Mouse (Mus musculus) ovary, postnatal 10 days (tissue): ENCODE measurements around the gene Cldn13.
"Not testable (repeated sequence)": the region's sequence is repeated elsewhere in the genome, so short reads cannot be mapped to it uniquely, and the experiment has no call there.

ENCODE experiments used
- DNase-seq: peaks from one replicate; pipeline ENCODE4 v3.0.0; 2022; ENCODE audit warnings: low spot score

Gene Cldn13

DNA sequence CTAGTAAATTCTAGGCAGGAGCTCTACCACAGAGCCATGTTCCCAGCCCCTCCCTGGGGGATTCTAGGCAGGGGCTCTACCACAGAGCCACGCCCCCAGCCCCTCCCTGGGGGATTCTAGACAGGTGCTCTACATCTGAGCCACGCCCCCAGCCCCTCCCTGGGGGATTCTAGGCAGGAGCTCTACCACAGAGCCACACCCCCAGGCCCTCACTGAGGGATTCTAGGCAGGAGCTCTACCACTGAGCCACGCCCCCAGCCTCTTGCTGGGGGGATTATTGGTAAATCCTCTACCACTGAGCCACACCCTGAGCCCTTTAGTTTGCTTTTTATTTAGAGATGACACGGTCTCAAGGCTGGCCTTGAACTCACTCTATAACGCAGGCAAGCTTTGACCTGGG lies 18.4 kb upstream of the Cldn13 start:
- DNase-seq, result not testable (repeated sequence)

DNA sequence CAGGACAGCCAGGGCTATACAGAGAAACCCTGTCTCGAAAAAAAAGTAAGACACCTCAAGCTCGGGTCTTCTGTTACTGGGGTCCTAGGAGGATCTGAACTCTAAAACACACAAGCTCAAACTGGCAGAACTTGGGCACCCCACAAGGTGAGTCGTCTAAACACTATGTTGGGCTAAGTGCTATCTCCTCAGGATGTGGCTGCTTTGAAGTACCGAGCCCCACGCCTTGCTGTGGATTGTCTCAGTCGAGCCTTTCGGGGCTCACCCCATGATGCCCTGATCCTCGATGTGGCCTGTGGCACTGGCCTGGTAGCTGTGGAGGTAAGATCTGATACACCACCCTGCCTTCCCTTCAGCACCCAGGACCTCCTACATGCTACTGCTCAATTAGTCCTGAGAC lies 18.0 kb upstream of the Cldn13 start:
- no peak for DNase-seq

DNA sequence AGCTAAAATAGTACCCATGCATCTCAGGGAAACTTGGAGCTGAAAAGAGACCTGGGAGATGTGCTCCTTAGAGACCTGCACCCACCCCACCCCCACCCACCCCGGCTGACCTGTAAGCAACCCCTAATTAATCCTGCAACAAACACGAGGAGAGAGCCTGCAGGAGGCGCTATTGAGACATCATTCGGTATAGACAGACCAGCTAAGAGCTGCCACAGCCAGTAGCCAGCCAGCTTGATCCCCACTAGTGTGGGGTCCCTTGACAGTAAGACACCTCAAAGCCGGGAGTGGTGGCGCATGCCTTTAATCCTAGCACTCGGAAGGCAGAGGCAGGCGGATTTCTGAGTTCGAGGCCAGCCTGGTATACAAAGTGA lies 17.6 kb upstream of the Cldn13 start:
- DNase-seq, result no peak

DNA sequence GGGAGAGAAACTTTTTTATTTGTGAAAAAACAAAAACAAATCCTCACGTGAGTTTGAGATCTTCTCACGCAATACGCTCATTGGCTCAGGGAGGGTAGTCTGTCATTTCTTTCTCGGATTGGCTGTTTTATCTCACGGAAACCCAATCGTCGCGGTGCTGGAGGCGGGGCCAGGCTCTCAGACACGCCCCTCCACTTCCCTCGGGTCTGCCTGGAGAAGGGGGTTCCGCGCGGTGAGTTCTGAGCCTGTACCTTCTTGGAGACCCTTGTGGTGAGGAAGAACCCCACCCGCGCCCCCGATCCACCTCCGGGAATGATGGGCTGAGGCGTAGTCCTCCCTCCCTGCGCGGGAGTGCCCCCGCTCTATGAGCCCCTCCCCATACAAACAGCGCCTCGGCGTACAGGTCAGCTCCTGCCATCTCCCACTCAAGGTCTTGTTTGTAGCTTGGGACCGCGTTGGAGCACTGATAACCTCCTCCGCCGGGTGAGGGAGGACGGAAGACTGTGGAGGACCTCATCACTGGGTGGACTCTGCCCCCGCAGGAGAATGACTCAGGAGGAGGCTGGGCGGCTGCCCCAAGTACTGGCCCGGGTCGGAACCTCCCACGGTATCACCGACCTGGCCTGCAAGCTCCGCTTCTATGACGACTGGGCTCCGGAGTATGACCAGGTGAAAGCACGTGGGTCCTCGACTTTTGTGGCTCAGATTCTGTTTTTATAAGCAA lies 17.0 kb upstream of the Cldn13 start, which contains the start of gene Mettl27:
Mettl27 (plus strand) TSS at position 190 of the 724 bp plus-strand sequence.
- peak; percentile 60 for DNase-seq

DNA sequence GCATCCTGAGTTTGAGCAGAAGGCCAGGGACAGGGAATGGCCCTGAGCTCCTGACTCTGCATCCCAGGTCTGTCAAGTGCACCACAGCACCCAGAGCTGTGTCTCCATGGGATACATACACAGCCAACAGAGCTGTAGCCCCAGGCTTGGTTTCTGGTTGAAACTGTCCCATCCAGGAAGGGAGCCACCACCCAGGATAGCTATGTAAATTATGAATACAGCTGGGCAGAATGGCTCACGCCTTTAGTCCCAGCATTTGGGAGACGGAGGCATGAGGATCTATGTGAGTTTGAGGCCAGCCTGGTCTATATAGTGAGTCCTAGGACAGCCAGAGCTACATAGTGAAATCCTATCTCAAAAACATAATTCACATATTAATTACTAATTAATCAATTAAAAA lies 14.7 kb upstream of the Cldn13 start:
- DNase-seq, result no peak

DNA sequence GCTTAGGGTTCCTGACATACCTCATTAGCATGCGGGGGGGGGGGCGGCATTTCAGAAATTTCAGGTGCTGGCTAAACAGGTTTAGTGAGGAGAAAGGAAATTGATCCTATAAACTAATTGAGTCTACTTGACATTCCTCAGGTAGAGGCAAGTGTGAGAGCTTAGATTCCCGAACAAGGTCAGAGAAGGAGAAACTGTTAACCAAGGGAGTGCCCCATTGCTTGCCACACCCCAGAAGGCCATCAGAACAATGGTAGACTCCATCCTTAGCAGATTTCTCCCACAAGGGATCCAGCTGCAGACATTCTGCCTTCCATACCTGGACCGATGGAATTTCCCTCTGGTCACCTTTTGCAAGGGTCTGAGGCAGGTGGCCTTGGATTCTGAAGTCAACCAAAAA lies 11.4 kb upstream of the Cldn13 start:
- no peak for DNase-seq

DNA sequence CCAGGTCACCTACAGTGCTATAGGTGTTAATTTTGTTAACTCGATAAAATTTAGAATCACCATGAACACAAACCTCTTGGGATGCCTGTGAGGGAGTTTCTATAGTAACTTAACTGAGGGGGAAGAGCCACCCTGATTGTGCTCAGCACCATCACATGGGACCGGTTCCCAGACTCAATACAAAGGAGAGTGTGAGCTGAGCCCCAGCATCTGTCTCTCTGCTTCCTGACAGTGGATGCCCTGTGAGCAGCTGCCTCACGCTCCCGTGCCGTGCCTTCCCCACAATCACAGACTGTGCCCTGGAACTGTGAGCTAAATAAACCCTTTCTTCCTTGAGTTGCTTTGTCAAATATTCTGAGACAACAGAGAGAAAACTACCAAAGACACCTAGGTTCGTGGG lies 7.8 kb upstream of the Cldn13 start:
- DNase-seq, result no peak

DNA sequence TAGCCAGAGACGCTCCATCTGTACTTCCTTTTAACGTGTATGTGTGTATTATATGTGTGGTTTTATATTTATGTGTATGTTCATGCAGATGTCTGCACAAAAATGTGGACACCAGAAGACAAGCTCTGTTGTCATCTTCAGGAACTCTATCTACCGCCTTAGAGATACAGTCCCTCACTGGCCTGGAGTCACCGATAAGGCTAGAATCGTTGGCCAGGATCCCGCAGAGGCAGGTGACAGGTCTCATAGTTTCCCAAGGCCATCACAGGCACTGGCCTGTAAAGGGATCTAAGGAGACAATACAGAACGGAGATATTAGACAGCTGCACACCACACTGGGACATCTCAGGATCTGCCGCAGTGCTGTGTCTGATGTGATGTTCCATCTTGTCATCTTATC lies 5.8 kb upstream of the Cldn13 start:
- no peak for DNase-seq

DNA sequence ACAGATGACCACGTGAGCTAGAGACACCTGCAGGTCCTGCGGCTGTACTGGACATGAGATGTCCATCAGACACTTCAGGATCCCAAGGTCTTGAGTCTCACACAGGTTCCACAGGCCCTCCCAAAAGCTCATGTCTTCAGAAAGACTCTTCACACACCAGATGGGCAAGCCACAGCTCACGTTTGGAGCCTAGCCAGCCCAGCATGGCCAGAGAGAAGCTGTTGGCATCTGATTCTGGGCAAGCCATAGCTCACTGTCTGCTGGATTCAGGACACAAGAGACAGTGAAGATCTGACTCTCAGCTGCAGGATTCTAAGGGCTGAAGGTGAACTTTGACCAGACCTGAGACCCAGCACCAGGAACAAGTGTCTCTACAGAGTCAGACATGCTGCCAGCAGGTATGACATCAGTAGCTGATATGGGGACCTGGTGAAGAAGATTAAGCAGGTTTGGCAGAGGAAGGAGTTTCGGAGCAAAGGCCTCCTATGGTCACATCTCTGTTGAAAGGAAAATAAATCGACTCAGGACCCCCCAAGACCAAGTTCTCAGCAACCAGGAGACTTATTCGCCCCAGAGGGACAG lies 4.9 kb upstream of the Cldn13 start:
- DNase-seq, result no peak

DNA sequence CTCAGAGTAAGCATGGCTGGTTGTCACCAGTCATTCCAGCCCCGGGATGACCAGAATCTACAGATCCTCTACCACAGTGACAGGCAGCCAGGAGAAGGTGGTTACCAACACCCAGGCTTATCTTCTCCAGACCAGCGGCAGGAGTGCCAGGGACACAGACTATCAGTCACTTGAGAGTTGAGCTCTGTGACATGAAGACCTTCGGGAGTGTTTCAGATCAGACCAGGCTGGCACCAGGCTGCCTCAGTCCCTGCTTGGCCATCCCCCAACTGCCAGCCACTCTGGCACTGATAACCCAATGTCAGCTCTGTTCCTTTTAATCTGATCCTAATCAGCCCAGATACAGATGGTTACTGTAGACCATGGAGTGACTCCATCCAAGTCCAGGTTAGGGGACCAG lies 3.8 kb upstream of the Cldn13 start:
- DNase-seq, result no peak

DNA sequence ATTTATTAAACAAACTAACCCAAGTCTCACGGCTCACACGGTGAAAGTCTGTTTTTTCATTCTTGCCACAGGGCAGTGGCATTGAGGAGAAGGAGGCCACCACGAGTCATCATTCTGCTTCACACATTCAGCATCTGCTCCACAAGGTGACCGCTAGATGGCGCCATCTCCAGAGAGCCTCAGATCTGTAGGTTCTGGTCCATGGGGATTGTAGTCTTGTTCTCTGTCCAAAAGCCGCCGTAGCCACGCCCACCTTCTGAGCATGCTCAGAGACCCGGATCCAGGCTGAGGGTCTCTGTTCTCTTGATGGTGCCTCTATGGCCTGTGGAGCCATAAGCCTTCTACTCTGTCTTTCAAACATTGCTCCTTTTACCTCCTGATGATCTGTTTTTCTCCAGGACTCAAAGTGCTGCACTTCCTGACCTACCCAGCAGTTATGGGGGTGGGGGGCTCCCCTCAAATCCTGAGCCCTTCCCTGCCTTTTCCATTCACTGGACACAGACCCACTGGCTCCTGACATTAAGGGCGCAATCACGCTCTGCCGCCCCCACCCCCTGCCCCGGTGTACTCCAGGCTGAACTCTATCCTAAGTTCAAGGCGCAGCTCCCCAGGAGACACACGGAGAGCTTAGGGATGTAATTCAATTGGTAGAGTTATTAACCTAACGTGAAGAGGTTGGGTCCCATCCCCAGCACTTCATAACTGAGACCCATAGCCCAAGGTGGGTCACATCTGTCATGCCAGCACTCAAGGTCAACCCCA lies 2.9 kb upstream of the Cldn13 start:
- DNase-seq, result peak; percentile 32

DNA sequence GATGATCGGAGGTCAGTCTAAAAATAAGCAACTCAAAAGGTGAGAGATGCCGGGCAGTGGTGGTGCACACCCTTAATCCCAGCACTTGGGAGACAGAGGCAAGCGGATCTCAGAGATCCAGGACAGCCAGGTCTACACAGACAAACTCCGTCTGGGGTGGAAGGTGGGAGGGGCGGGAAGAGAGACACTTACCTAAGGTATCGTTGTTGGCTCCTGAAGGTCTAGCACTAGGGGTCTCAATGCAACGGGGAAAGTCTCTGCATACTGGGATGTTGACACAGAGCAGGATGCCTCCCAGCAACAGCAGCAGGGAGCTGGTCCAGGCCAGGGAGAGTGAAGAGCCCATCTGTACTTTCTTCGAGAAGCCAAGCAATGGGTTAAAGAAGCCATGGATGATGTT lies 816 bp downstream of the Cldn13 start:
- no peak for DNase-seq

DNA sequence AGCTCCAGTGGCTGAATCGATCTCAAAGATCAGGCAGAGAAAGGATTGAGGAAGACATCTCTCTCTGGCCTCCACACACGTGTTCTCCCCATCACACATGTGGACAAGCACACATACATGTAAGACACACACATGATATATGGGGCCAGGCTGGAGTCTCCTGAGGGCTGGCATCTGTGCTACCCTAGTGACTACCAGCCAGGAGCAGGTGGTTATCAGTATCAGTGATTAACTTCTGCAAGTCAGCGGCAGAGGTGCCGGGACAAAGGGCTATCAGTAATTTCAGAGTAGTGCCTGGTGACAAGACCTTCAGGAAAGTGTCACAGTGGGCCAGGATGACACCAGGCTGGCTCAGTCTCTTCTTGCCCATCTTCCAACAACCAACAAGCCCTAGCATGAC lies 1.6 kb downstream of the Cldn13 start:
- no peak for DNase-seq

DNA sequence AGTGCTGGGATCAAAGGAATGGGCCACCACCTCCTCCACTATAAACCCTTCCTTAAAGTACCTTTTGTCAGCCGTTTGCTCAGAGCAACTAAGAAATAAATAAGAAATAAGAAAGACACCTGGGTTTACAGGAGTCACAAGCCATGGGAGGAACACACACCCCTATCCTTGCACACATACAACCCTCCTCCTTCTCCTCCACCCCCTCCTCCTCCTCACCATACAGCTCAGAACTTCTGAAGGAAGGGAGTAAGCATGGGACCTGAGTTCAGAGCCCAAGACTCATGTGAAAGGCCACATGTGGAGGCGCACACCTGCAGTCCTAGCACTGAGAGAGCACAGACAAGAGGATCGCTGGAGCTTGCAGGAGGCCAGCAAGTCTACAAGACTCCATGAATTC lies 2.0 kb downstream of the Cldn13 start:
- DNase-seq, result no peak

DNA sequence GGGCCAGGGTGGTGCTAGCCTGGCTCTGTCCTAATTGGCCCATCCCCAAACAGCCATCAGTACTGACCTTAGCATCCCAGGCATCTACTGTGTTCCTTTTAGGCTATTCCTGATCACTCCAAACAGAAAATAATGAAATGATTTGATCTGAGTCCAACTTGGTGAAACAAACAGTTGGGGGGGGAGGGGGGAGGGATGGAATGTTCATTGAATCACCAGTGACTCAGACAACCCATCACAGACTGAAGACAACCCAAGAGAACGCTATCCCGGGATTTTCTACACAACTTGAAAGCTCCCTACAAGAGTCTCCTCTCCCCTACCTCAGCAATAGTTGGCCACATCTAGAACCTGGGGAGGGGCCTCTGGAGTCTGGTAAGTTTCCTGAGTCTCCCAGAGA lies 3.4 kb downstream of the Cldn13 start:
- DNase-seq, result no peak

DNA sequence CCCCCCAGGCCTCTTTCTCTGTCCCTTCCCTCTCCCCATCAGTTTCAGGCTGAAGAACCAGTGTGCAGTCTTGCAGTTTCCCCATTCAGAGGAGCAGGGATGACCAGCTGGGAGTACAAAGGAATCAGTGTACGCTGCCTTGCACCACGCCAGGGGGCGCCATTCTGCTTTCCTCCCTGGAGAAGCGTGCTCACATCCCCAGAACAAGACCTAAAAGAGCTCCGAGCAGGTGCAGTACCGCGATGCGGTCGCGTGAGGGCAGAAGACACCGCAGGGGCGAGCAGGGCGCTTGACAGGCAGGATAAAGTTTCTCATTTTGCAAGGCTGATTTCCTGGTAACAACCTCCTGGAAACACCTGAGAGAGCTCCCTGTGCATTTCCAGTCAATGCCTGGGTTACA lies 8.2 kb downstream of the Cldn13 start:
- peak; percentile 92 for DNase-seq

DNA sequence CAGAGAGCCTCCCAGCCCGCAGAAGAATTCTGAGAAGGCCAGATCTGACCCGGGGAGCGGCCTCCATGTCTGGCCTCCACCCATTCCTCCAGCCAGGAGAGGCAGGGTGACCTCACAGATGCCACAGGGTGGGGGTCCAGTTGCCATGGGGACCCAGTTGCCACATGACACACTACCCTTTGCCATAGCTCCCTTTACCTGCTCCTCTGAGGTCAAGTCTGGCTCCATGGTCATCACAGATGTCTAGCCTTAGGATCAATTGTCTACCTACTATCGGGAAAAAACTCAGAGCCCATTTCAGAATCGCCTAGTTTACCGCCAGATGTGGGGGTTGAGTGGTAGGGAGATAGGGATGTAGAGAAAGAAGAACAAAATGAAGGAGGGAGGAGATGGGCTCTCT lies 8.7 kb downstream of the Cldn13 start, which contains the start of gene Tmem270:
Tmem270 (minus strand) TSS at position 101 of the 400 bp plus-strand sequence.
- DNase-seq, result no peak

DNA sequence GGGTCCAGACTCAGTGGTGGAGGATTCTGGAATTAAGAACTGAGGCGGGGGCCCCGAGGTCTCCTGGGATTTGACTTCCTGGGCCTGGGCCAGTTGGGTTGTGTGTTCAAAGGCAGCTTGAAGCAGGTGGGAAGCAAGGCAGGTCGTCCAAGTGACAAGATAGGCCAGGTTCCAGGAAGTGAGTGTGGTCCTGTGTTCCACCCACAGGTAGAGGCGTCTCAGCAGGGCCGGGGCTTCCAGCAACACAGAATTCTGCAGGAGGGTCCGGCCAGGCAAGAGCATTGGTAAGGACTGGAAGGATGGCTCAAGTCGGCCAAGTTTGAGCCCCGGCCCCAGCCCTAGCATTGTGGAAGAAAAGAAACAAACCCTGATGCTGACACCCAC lies 13.7 kb downstream of the Cldn13 start:
- no peak for DNase-seq

DNA sequence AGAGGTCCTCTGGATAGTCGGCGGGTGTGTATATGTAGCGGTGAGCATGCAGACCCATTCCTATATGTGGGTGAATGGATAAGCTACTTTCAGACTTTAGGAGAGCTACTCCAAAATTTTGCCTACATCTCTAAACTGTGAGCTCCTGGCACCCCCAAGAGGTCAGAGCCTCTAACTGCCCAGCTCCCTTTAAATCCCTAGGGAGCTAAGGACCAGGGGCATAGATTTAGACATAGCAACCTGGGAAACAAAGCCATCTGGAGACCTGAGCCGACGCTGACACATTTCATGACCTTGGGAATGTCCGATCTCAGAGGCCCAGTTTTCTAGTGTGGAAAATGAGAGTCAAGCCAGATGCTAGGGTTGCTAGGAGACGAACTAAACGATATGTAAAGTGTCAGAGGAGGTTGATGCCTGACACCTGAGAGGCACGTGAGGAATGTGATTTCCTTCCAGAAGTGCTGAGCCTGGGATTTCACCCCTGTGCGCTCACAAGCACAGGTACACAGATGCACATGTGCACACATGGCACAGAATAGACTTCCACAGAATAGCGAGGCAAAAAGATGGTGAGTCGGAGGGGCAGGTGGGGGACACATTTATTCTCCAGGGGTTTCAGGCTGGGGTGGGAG lies 14.2 kb downstream of the Cldn13 start:
- no peak for DNase-seq

DNA sequence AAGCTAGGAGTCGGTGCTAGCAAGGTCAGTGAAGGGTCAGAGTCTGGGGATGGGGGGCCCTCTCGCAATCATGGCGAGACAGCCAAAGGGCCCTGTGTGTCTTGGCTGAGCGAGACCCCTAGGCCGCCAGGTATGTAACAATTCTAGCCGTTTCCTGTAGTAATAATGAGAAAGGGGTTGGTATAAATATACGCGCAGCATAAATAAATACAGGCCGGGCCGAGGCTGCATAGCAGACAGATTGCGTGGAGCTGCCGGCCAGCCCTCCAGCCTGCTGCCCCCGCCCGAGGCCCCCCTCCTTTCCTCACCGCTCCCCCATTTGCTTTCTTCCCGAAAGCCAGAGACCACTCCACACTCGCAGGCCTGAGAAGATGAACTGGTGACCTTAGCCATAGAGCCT lies 17.7 kb downstream of the Cldn13 start:
- DNase-seq, result no peak

DNA sequence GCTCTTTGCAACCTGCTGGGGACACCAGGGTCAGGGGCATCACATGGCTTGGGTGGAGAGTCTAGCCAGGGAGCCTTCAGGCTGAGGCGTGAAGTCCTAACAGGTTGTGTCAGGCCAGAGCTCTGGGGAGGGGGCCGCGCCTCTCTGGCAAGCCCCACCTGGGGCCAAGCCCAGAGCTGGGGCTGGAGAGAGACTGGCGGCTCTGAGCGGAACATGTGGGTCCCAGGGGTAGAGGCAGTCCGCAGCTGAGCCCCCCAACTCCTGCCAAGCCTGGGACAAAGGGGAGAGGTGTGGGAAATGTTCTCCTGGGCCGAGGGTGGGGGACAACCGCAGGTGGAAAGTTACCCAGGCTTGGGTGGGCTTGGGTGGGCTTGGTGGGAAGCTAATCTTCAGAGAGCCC lies 18.4 kb downstream of the Cldn13 start:
- no peak for DNase-seq

DNA sequence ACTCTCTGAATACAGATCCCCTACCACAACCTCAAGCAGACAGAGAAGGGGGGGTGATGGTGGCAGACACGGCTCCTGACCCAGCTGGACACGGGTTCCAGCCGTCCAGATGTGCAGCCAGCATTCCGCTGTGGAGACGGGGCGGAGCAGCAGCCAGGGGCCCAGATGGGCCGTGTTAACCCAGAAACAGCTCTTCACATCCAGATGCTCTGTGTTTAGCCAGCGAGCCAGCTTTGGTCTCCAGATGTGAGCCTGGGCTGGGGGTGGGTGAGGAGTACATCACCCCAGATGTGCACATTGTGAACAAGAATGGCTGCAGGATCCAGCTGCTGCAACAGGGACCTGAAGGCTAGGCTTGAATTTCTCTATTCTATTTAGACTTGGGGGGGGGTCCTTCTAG lies 20.0 kb downstream of the Cldn13 start:
- DNase-seq, result no peak

DNA sequence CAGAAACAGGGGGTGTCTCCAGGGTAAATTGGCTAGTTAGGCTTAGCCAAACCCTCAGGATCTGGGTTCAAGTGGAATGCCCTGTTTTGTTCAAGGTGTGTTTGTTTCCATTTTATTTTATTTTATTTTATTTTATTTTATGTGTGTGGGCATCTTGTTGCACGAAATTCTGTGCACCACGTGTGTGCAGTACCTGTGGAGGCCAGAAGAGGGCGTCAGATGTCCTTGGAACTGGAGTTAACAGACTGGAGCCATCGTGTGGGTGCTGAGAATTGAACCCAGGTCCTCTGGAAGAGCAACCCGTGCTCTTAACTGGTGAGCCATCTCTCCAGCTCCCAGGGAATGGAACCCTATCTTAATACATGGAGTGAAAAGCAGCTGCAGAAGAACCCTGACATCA lies 22.6 kb downstream of the Cldn13 start:
- no peak for DNase-seq
